Mouse (Mus musculus): ENCODE measurements at regions not wholly inside any gene's neighbourhood (a gene's known extent, or its start where the extent isn't known, plus 50 kb on each side); places are given as distances from the start of the nearest gene placed in this dataset.

GRCm38 (mm10) chr13:54315333-54315732 is 55.8 kb upstream of the Cplx2 start:
- ATAC-seq (replicated peaks; ENCODE audit: low FRiP score, low TSS enrichment, poor library complexity, severe bottlenecking), result no peak

DNA sequence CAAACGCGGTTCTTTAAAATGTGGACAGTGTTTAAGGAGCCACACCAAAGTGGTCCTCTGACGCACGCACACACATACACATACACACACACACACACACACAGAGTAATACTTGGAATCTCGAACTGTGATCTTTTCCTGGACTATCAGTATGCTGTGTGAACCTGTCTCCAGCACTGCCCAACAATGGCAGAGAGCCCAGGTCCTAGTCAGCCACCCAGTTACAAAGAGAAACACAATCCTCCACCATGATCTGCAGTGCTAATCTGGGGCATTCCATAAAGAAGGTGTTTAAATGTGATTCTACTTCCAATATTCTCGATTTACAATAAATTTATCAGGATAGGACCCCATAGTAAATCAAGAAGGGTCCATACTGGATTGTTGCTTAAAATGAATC is 54.2 kb upstream of the Cplx2 start:
- ATAC-seq (replicated peaks; ENCODE audit: low FRiP score, low TSS enrichment, poor library complexity, severe bottlenecking), result no peak

DNA sequence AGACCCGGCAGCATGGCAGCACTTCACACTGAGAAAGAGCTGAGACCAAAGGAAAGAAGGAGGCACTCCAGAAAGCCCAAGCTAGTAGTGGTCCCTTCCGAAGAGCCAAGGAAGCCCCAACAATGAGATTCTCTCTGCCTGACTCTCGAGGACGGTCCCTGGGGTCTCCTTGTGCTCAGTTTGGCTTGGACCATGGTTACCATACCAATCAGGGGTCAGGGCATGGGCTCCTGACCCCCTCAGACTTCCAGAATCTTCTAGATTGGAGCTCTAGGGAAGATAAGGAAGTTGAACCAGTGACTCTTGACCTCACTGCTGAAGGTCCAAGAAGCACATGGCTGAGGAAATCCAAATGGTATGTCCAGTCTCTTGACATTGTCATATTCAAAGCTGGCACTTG is 53.0 kb upstream of the Cplx2 start:
- no peak for ATAC-seq (replicated peaks; ENCODE audit: low FRiP score, low TSS enrichment, poor library complexity, severe bottlenecking)

DNA sequence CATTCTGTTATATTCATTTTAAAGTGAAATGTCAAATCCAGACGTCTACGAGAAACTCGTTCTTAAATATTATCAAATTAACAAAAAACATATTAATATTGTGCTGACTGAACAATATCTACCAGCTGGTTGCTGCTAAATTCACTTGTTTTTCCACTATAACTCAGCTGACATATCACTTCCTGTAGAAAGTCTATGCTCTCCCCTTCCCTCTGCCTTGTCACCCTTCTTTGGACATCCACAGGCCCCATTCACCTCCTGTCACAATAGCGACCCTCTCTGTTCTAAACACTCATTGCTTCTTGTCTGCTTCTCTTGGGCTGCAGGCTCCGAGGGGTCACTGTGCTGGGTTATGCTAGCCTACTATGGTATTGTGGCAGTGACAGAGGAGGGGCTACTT is 52.5 kb upstream of the Cplx2 start:
- no peak for ATAC-seq (replicated peaks; ENCODE audit: low FRiP score, low TSS enrichment, poor library complexity, severe bottlenecking)

GRCm38 (mm10) chr13:54320212-54320611 is 50.9 kb upstream of the Cplx2 start:
- ATAC-seq (replicated peaks; ENCODE audit: low FRiP score, low TSS enrichment, poor library complexity, severe bottlenecking), result no peak

DNA sequence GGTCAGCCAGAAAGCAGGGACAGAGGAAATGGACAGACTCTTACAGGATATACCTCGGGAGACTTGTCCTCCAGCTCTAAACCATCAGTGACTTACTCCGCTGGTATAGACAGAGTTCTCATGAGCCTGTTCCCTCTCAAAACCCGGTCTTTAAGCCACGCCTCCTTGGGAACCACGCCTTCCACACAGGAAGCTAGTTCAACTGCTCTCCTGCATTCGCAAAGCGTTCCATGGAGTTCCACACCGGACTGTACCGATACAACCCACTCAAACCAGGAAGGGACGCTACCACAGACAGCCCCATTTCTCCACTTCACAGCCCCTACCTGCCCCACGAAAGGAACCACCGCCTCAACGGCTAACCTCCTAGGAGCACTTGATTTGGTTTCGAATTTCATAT is 50.1 kb upstream of the Cplx2 start:
- ATAC-seq (replicated peaks; ENCODE audit: low FRiP score, low TSS enrichment, poor library complexity, severe bottlenecking), result no peak

Measured in megakaryocyte-erythroid progenitor cell, adult 5-6 weeks (primary cell).